Mouse (Mus musculus) heart, postnatal 14 days (tissue): ENCODE results near the gene Endov. TPM values are rescaled to one million over a fixed set of nuclear protein-coding genes. Genes with fewer than 3 reads are reported as not detected.
A peak's percentile ranks its signal among the peaks of the same experiment; 100 is the strongest.

ENCODE experiments used
- DNase-seq, 2 experiments: peaks; one replicate each; pipeline ENCODE4 v3.0.0; 2021 to 2022
- intact Hi-C: fragments of 180-260 bp; cut with DNase I; formaldehyde crosslinking; loops from one replicate; pipeline ENCODE4 v1.15.1; 2025
- total RNA-seq, 2 experiments: library from RNA; stranded (reverse); gene quantifications; 2 replicates each; pipeline ENCODE4 v1.2.3; 2021

Endov gene
- total RNA-seq, 2 experiments from 2014 or later = 11.0 TPM

GRCm38 (mm10) chr11:119544518-119545105 is 53.5 kb downstream of the Endov start:
- DNase-seq = no peak

GRCm38 (mm10) chr11:119545281-119545680 is 54.1 kb downstream of the Endov start:
- DNase-seq = no peak
- intact Hi-C loops = no loop called here

More at GRCm38 (mm10) chr11:119544518-119545105, 53.5 kb downstream of the Endov start:
- intact Hi-C loops = no loop called here

- no peak for DNase-seq
- intact Hi-C loops = no loop called here
These were observed 54.8 kb downstream of the Endov start for GRCm38 (mm10) chr11:119545741-119546495.

GRCm38 (mm10) chr11:119546496-119547182 is 55.5 kb downstream of the Endov start:
- intact Hi-C loops = no loop called here
- peak; percentile 46 to 48 for DNase-seq

GRCm38 (mm10) chr11:119547183-119547921 is 56.2 kb downstream of the Endov start, which contains the start of gene Nptx1:
Gene Nptx1 (minus strand): TSS chr11:119547753.
- peak; percentile 17 to 44 for DNase-seq
- intact Hi-C loops = no loop called here

- intact Hi-C loops = no loop called here
- DNase-seq = no peak
These were observed 56.9 kb downstream of the Endov start for GRCm38 (mm10) chr11:119547951-119548591.

GRCm38 (mm10) chr11:119548741-119549370 is 57.7 kb downstream of the Endov start:
- DNase-seq = no peak
- intact Hi-C loops = no loop called here

GRCm38 (mm10) chr11:119549371-119549811 is 58.2 kb downstream of the Endov start:
- intact Hi-C loops = no loop called here
- no peak for DNase-seq

- intact Hi-C loops = loop anchor here (5.0 kb wide), 1 partner anchor 47 kb away; no protein-coding TSS in a partner anchor
- DNase-seq = no peak
These were observed 59.6 kb downstream of the Endov start for GRCm38 (mm10) chr11:119550546-119551335.

GRCm38 (mm10) chr11:119551468-119551867 is 60.3 kb downstream of the Endov start:
- intact Hi-C loops = loop anchor here (5.0 kb wide), 1 partner anchor 46 kb away; no protein-coding TSS in a partner anchor
- DNase-seq = no peak

GRCm38 (mm10) chr11:119552301-119552700 is 61.2 kb downstream of the Endov start:
- DNase-seq = no peak
- intact Hi-C loops = loop anchor here (5.0 kb wide), 1 partner anchor 45 kb away; no protein-coding TSS in a partner anchor

GRCm38 (mm10) chr11:119552902-119553802 is 62.0 kb downstream of the Endov start:
- intact Hi-C loops = loop anchor here (5.0 kb wide), 1 partner anchor 44 kb away; no protein-coding TSS in a partner anchor
- no peak for DNase-seq

GRCm38 (mm10) chr11:119554706-119555105 is 63.6 kb downstream of the Endov start:
- intact Hi-C loops = loop anchor here (5.0 kb wide), 1 partner anchor 43 kb away; no protein-coding TSS in a partner anchor

GRCm38 (mm10) chr11:119555170-119555569 is 64.0 kb downstream of the Endov start:
- intact Hi-C loops = no loop called here
- no peak for DNase-seq

More at GRCm38 (mm10) chr11:119554706-119555105, 63.6 kb downstream of the Endov start:
- DNase-seq = no peak

GRCm38 (mm10) chr11:119557940-119558869 is 67.1 kb downstream of the Endov start:
- intact Hi-C loops = no loop called here

More at GRCm38 (mm10) chr11:119557940-119558869, 67.1 kb downstream of the Endov start:
- DNase-seq = no peak
